Comparison of ENCODE assay signal across 8 mouse cellular contexts in genomic region chr11:98339679-98340287, GRCm38 (mm10). TPM values are rescaled to one million over a fixed set of nuclear protein-coding genes. Genes with fewer than 3 reads are reported as not detected.
DNase-seq lines count a peak whose midpoint lies in the region; ATAC-seq lines count a peak whose summit lies in the region.

No protein-coding gene starts in this region.

- 6% methylated on average over 11 of the region's 11 CpGs for WGBS in embryonic facial prominence, embryonic 11.5 days
- WGBS in hindbrain, embryonic 15.5 days: 5% methylated on average over 11 of the region's 11 CpGs
- WGBS in neural tube, embryonic 14.5 days: 6% methylated on average over 11 of the region's 11 CpGs

- H3K4me2 ChIP-seq in embryonic facial prominence, embryonic 11.5 days (ENCODE audit: low read depth, low read length): peak overlapping the region; percentile 70; the same call in 1 of the 2 replicates
- peak overlapping the region; percentile 98 for H3K4me2 ChIP-seq in hindbrain, embryonic 15.5 days
- H3K4me2 ChIP-seq in neural tube, embryonic 14.5 days (ENCODE audit: low read depth, low read length): peak overlapping the region; percentile 91

- intact Hi-C loops in left cerebral cortex, postnatal 4 days (cut with DNase I): no loop called here

- H3K4me1 ChIP-seq in embryonic facial prominence, embryonic 11.5 days (ENCODE audit: control insufficient read depth, insufficient read depth, low read length): peaks cover 2% of the 10 kb centered on the region; the same call in 1 of the 2 replicates
- H3K4me1 ChIP-seq in hindbrain, embryonic 15.5 days (replicated peaks): peaks cover 49% of the 10 kb centered on the region
- H3K4me1 ChIP-seq in neural tube, embryonic 14.5 days (ENCODE audit: control insufficient read depth, insufficient read depth, low read length): peaks cover 24% of the 10 kb centered on the region

- no peak for ATAC-seq in embryonic facial prominence, embryonic 11.5 days (replicated peaks; ENCODE audit: insufficient number of reproducible peaks, low FRiP score, low TSS enrichment, low read depth)
- ATAC-seq in hindbrain, embryonic 15.5 days (ENCODE audit: low FRiP score, low read depth): no peak
- 0 out of 2 replicates have a peak, but pooled peaks have one; percentile 16 for ATAC-seq in neural tube, embryonic 14.5 days (ENCODE audit: low read depth)

- peak; percentile 72 for DNase-seq in left cerebral cortex, postnatal 4 days
- no peak for DNase-seq in left cerebral cortex, adult 11 months (ENCODE audit: low spot score)
- DNase-seq in embryonic facial prominence, embryonic 11.5 days (ENCODE audit: low spot score): no peak
- no peak for DNase-seq in thymus, postnatal 36 days
- DNase-seq in adrenal gland, adult 18-20 months (ENCODE audit: low spot score in 2 of 2): no peak
- DNase-seq in thymus, postnatal 10 days (ENCODE audit: low spot score in 2 of 2): no peak

- H3K27me3 ChIP-seq in embryonic facial prominence, embryonic 11.5 days (ENCODE audit: control insufficient read depth, insufficient read depth, low read length): peaks cover 73% of the 10 kb centered on the region
- H3K27me3 ChIP-seq in hindbrain, embryonic 15.5 days: peaks cover 60% of the 10 kb centered on the region
- peaks cover 38% of the 10 kb centered on the region for H3K27me3 ChIP-seq in neural tube, embryonic 14.5 days (ENCODE audit: control insufficient read depth, insufficient read depth, low read length)

- no peaks in the 10 kb centered on the region for H3K9me3 ChIP-seq in embryonic facial prominence, embryonic 11.5 days (replicated peaks; ENCODE audit: control insufficient read depth, low read length)
- H3K9me3 ChIP-seq in hindbrain, embryonic 15.5 days: no peaks in the 10 kb centered on the region
- H3K9me3 ChIP-seq in neural tube, embryonic 14.5 days (ENCODE audit: control insufficient read depth, low read length): no peaks in the 10 kb centered on the region

- no peaks in the 10 kb centered on the region for H3K36me3 ChIP-seq in embryonic facial prominence, embryonic 11.5 days (replicated peaks; ENCODE audit: control insufficient read depth, insufficient read depth, low read depth, low read length)
- no peaks in the 10 kb centered on the region for H3K36me3 ChIP-seq in hindbrain, embryonic 15.5 days
- no peaks in the 10 kb centered on the region for H3K36me3 ChIP-seq in neural tube, embryonic 14.5 days (ENCODE audit: control insufficient read depth, insufficient read depth, low read length)

- no peak overlapping the region for H3K4me3 ChIP-seq in embryonic facial prominence, embryonic 11.5 days (ENCODE audit: low read depth, low read length)
- H3K4me3 ChIP-seq in hindbrain, embryonic 15.5 days: peak overlapping the region; percentile 56
- peak overlapping the region; percentile 46; the same call in 1 of the 2 replicates for H3K4me3 ChIP-seq in neural tube, embryonic 14.5 days (ENCODE audit: low read depth, low read length)

- H3K27ac ChIP-seq in embryonic facial prominence, embryonic 11.5 days (replicated peaks; ENCODE audit: low read depth, low read length): no peak overlapping the region
- peak overlapping the region; percentile 93 for H3K27ac ChIP-seq in hindbrain, embryonic 15.5 days (replicated peaks)
- H3K27ac ChIP-seq in neural tube, embryonic 14.5 days (ENCODE audit: low read depth, low read length): peak overlapping the region; percentile 95

- no peak overlapping the region for H3K9ac ChIP-seq in embryonic facial prominence, embryonic 11.5 days (replicated peaks; ENCODE audit: low read length)
- H3K9ac ChIP-seq in hindbrain, embryonic 15.5 days: no peak overlapping the region
- H3K9ac ChIP-seq in neural tube, embryonic 14.5 days (replicated peaks; ENCODE audit: low read depth, low read length): peak overlapping the region; percentile 28; the same call in 1 of the 2 replicates

RNA-seq across cellular contexts. Expression of gene Ppp1r1b, which starts 8.4 kb away (rescaled TPM):
- 10 to 100 TPM; 52.3 to 53.4 TPM for total RNA-seq in left cerebral cortex, postnatal 4 days (2021)
- polyA plus RNA-seq in embryonic facial prominence, embryonic 11.5 days (2014; fragmentation: Nextera tagmentation; extraction: Ambion mirVana): 0.24 and 0.31 TPM in 2 replicates
- 6.1 and 6.9 TPM in 2 replicates for polyA plus RNA-seq in hindbrain, embryonic 15.5 days (2015; fragmentation: Nextera tagmentation; extraction: Ambion mirVana)
- polyA plus RNA-seq in neural tube, embryonic 14.5 days (2014; fragmentation: Nextera tagmentation; extraction: Ambion mirVana): 1.3 and 2.4 TPM in 2 replicates
- under 1 TPM; 0.27 to 0.32 TPM for total RNA-seq in adrenal gland, adult 18-20 months (2021)

RNA-seq across cellular contexts. Expression of gene Neurod2, which starts 10.3 kb away (rescaled TPM):
- total RNA-seq in left cerebral cortex, postnatal 4 days (2021): 100 to 1,000 TPM; 125 to 133 TPM
- polyA plus RNA-seq in embryonic facial prominence, embryonic 11.5 days (2014; fragmentation: Nextera tagmentation; extraction: Ambion mirVana): 0.13 and 0.24 TPM in 2 replicates
- 20.9 and 28.6 TPM in 2 replicates for polyA plus RNA-seq in hindbrain, embryonic 15.5 days (2015; fragmentation: Nextera tagmentation; extraction: Ambion mirVana)
- 25.3 and 25.5 TPM in 2 replicates for polyA plus RNA-seq in neural tube, embryonic 14.5 days (2014; fragmentation: Nextera tagmentation; extraction: Ambion mirVana)
- not detected for total RNA-seq in adrenal gland, adult 18-20 months (2021)

RNA-seq across cellular contexts. Expression of gene Stard3, which starts 18.4 kb away (rescaled TPM):
- total RNA-seq in left cerebral cortex, postnatal 4 days (2021): 10 to 100 TPM; 21.3 to 26.0 TPM
- polyA plus RNA-seq in embryonic facial prominence, embryonic 11.5 days (2014; fragmentation: Nextera tagmentation; extraction: Ambion mirVana): 31.1 and 33.8 TPM in 2 replicates
- polyA plus RNA-seq in hindbrain, embryonic 15.5 days (2015; fragmentation: Nextera tagmentation; extraction: Ambion mirVana): 36.5 and 40.3 TPM in 2 replicates
- polyA plus RNA-seq in neural tube, embryonic 14.5 days (2014; fragmentation: Nextera tagmentation; extraction: Ambion mirVana): 28.0 and 35.6 TPM in 2 replicates
- 10 to 100 TPM; 23.4 to 24.4 TPM for total RNA-seq in adrenal gland, adult 18-20 months (2021)

RNA-seq across cellular contexts. Expression of gene Tcap, which starts 43.8 kb away (rescaled TPM):
- total RNA-seq in left cerebral cortex, postnatal 4 days (2021): under 1 TPM; 0.56 to 0.64 TPM
- polyA plus RNA-seq in embryonic facial prominence, embryonic 11.5 days (2014; fragmentation: Nextera tagmentation; extraction: Ambion mirVana): 0.29 and 0.46 TPM in 2 replicates
- 0.39 TPM in 1 of 2 replicates, not detected in the other for polyA plus RNA-seq in hindbrain, embryonic 15.5 days (2015; fragmentation: Nextera tagmentation; extraction: Ambion mirVana)
- 0.29 and 0.39 TPM in 2 replicates for polyA plus RNA-seq in neural tube, embryonic 14.5 days (2014; fragmentation: Nextera tagmentation; extraction: Ambion mirVana)
- 1 to 10 TPM in 1 of 2 experiments, not detected in 1; 3.5 TPM for total RNA-seq in adrenal gland, adult 18-20 months (2021)

RNA-seq across cellular contexts. Expression of gene Pnmt, which starts 46.5 kb away (rescaled TPM):
- 1 to 10 TPM in 1 of 2 experiments, not detected in 1; 1.0 TPM for total RNA-seq in left cerebral cortex, postnatal 4 days (2021)
- 0.18 and 0.24 TPM in 2 replicates for polyA plus RNA-seq in embryonic facial prominence, embryonic 11.5 days (2014; fragmentation: Nextera tagmentation; extraction: Ambion mirVana)
- polyA plus RNA-seq in hindbrain, embryonic 15.5 days (2015; fragmentation: Nextera tagmentation; extraction: Ambion mirVana): 3.7 and 4.0 TPM in 2 replicates
- polyA plus RNA-seq in neural tube, embryonic 14.5 days (2014; fragmentation: Nextera tagmentation; extraction: Ambion mirVana): 1.8 and 2.6 TPM in 2 replicates
- total RNA-seq in adrenal gland, adult 18-20 months (2021): 100 to 1,000 TPM; 313 to 497 TPM

Comparison
In these comparisons a context has a peak if more than half of its experiments do, and no peak if none do; other contexts are left out.
1. RNA of gene Neurod2, which starts 10.3 kb away (polyA plus RNA-seq): 20.9 to 28.6 TPM in hindbrain, embryonic 15.5 days and 25.3 to 25.5 TPM in neural tube, embryonic 14.5 days; 0.13 to 0.24 TPM in embryonic facial prominence, embryonic 11.5 days; every median in the first group is over 10 times any median in the second.
2. Peak in every context shown above with its lines, with median percentiles within 50 percentile points of each other: H3K4me2 ChIP-seq.